Mouse (Mus musculus): ENCODE data around the gene Scarf1. TPM values are rescaled to one million over a fixed set of nuclear protein-coding genes. Genes with fewer than 3 reads are reported as not detected.

Scarf1 gene
- total and polyA plus RNA-seq, 2 experiments: 5.8 to 16.9 TPM

- Histone ChIP-seq H3K9ac (ENCODE audit: low read depth, low read length) (peak overlapping the region; percentile 85), H3K4me3 (ENCODE audit: insufficient read depth, low read depth, low read length) (peak overlapping the region; percentile 74), H3K4me1 (ENCODE audit: control insufficient read depth, insufficient read depth, low read length) (peaks cover 33% of the 10 kb centered on the region), H3K36me3 (ENCODE audit: control insufficient read depth, insufficient read depth, low read length) (peaks cover 25% of the 10 kb centered on the region), H3K27ac (replicated peaks; ENCODE audit: insufficient read depth, low read depth, low read length) (peak overlapping the region; percentile 84), H3K79me2 (ENCODE audit: control insufficient read depth, insufficient read depth, low read length) (peaks cover 4% of the 10 kb centered on the region; the same call in 1 of the 2 replicates), H3K27me3 (ENCODE audit: control insufficient read depth, insufficient read depth, low read length) (no peaks in the 10 kb centered on the region)
- peak; percentile 89 for DNase-seq (ENCODE audit: extremely low read depth, low read depth, low spot score)
- whole genome bisulfite sequencing: 5% methylated on average over 19 of the region's 19 CpGs
- TF ChIP-seq POLR2A (IDR thresholded peaks at IDR 0.05; ENCODE audit: extremely low read depth, insufficient read depth, low read length) (peak; percentile 72; the same call in 1 of the 2 replicates), CTCF (IDR thresholded peaks at IDR 0.05; ENCODE audit: low read depth, low read length) (0 out of 2 replicates have a peak, but pooled peaks have one; percentile 10)
These were observed 45.7 kb upstream of the Scarf1 start for GRCm38 (mm10) chr11:75467512-75468215.

GRCm38 (mm10) chr11:75468410-75468809 lies 44.9 kb upstream of the Scarf1 start:
- peaks cover 22% of the 10 kb centered on the region for H3K36me3 ChIP-seq (ENCODE audit: control insufficient read depth, insufficient read depth, low read length)
- peak overlapping the region; percentile 85 for H3K9ac ChIP-seq (ENCODE audit: low read depth, low read length)
- no peaks in the 10 kb centered on the region for H3K27me3 ChIP-seq (ENCODE audit: control insufficient read depth, insufficient read depth, low read length)
- 13% methylated on average over 7 of the region's 7 CpGs for WGBS
- TF ChIP-seq POLR2A (IDR thresholded peaks at IDR 0.05; ENCODE audit: extremely low read depth, insufficient read depth, low read length) (no peak), CTCF (IDR thresholded peaks at IDR 0.05; ENCODE audit: low read depth, low read length) (no peak)
- peak overlapping the region; percentile 74 for H3K4me3 ChIP-seq (ENCODE audit: insufficient read depth, low read depth, low read length)
- peak overlapping the region; percentile 84 for H3K27ac ChIP-seq (replicated peaks; ENCODE audit: insufficient read depth, low read depth, low read length)
- peak; percentile 60 for DNase-seq (ENCODE audit: extremely low read depth, low read depth, low spot score)
- H3K4me1 ChIP-seq (ENCODE audit: control insufficient read depth, insufficient read depth, low read length): peaks cover 33% of the 10 kb centered on the region
- H3K79me2 ChIP-seq (ENCODE audit: control insufficient read depth, insufficient read depth, low read length): peaks cover 4% of the 10 kb centered on the region; the same call in 1 of the 2 replicates

- peak overlapping the region; percentile 84; the same call in 1 of the 2 replicates for H3K27ac ChIP-seq (replicated peaks; ENCODE audit: insufficient read depth, low read depth, low read length)
- peak; percentile 77 for DNase-seq (ENCODE audit: extremely low read depth, low read depth, low spot score)
- H3K79me2 ChIP-seq (ENCODE audit: control insufficient read depth, insufficient read depth, low read length): no peaks in the 10 kb centered on the region
- TF ChIP-seq CTCF (IDR thresholded peaks at IDR 0.05; ENCODE audit: low read depth, low read length) (no peak), POLR2A (IDR thresholded peaks at IDR 0.05; ENCODE audit: extremely low read depth, insufficient read depth, low read length) (no peak)
- WGBS: 52% methylated on average over 4 of the region's 4 CpGs
- peaks cover 18% of the 10 kb centered on the region for H3K36me3 ChIP-seq (ENCODE audit: control insufficient read depth, insufficient read depth, low read length)
- no peak overlapping the region for H3K9ac ChIP-seq (ENCODE audit: low read depth, low read length)
- peaks cover 27% of the 10 kb centered on the region for H3K4me1 ChIP-seq (ENCODE audit: control insufficient read depth, insufficient read depth, low read length)
- H3K4me3 ChIP-seq (ENCODE audit: insufficient read depth, low read depth, low read length): peak overlapping the region; percentile 3; the same call in 1 of the 2 replicates
- no peaks in the 10 kb centered on the region for H3K27me3 ChIP-seq (ENCODE audit: control insufficient read depth, insufficient read depth, low read length)
These were observed 44.1 kb upstream of the Scarf1 start for GRCm38 (mm10) chr11:75469261-75469660.

GRCm38 (mm10) chr11:75470675-75471074 lies 42.7 kb upstream of the Scarf1 start:
- Histone ChIP-seq H3K79me2 (ENCODE audit: control insufficient read depth, insufficient read depth, low read length) (no peaks in the 10 kb centered on the region), H3K36me3 (ENCODE audit: control insufficient read depth, insufficient read depth, low read length) (peaks cover 4% of the 10 kb centered on the region), H3K27ac (replicated peaks; ENCODE audit: insufficient read depth, low read depth, low read length) (no peak overlapping the region), H3K4me3 (ENCODE audit: insufficient read depth, low read depth, low read length) (no peak overlapping the region), H3K9ac (ENCODE audit: low read depth, low read length) (no peak overlapping the region), H3K27me3 (ENCODE audit: control insufficient read depth, insufficient read depth, low read length) (no peaks in the 10 kb centered on the region), H3K4me1 (ENCODE audit: control insufficient read depth, insufficient read depth, low read length) (peaks cover 17% of the 10 kb centered on the region)
- 57% methylated on average over 3 of the region's 3 CpGs for WGBS
- DNase-seq (ENCODE audit: extremely low read depth, low read depth, low spot score): no peak
- no peak for TF ChIP-seq CTCF (IDR thresholded peaks at IDR 0.05; ENCODE audit: low read depth, low read length)
- no peak for TF ChIP-seq POLR2A (IDR thresholded peaks at IDR 0.05; ENCODE audit: extremely low read depth, insufficient read depth, low read length)

- H3K27ac ChIP-seq (replicated peaks; ENCODE audit: insufficient read depth, low read depth, low read length): peak overlapping the region; percentile 55
These were observed 40.8 kb upstream of the Scarf1 start for GRCm38 (mm10) chr11:75472469-75473081.

More at GRCm38 (mm10) chr11:75472469-75473081, 40.8 kb upstream of the Scarf1 start:
- no peaks in the 10 kb centered on the region for H3K36me3 ChIP-seq (ENCODE audit: control insufficient read depth, insufficient read depth, low read length)
- TF ChIP-seq CTCF (IDR thresholded peaks at IDR 0.05; ENCODE audit: low read depth, low read length) (no peak), POLR2A (IDR thresholded peaks at IDR 0.05; ENCODE audit: extremely low read depth, insufficient read depth, low read length) (no peak)
- DNase-seq (ENCODE audit: extremely low read depth, low read depth, low spot score): peak; percentile 89
- H3K9ac ChIP-seq (ENCODE audit: low read depth, low read length): 0 out of 2 replicates have a peak overlapping the region, but pooled peaks have one; percentile 17
- WGBS: 17% methylated on average over 11 of the region's 11 CpGs
- no peaks in the 10 kb centered on the region for H3K79me2 ChIP-seq (ENCODE audit: control insufficient read depth, insufficient read depth, low read length)
- H3K4me3 ChIP-seq (ENCODE audit: insufficient read depth, low read depth, low read length): no peak overlapping the region
- H3K4me1 ChIP-seq (ENCODE audit: control insufficient read depth, insufficient read depth, low read length): peaks cover 17% of the 10 kb centered on the region; the same call in 1 of the 2 replicates
- no peaks in the 10 kb centered on the region for H3K27me3 ChIP-seq (ENCODE audit: control insufficient read depth, insufficient read depth, low read length)
